Mouse (Mus musculus) heart, embryonic 14.5 days (tissue): ENCODE measurements around the gene Tcf19. TPM values are rescaled to one million over a fixed set of nuclear protein-coding genes. Genes with fewer than 3 reads are reported as not detected.

Experiments
- ATAC-seq: fragments of 200-750 bp; cut with Nextera tagmentation; 2 replicates; pipeline ENCODE4 v1.8.0; 2017; ENCODE audit warnings: low read depth, moderate TSS enrichment; ENCODE audit not compliant: insufficient number of reproducible peaks, insufficient read depth, low FRiP score
- H3K27ac ChIP-seq, 2 experiments: fragments of 200-500 bp in 1 of 2; fragments of 300-500 bp in 1 of 2; sonication (generic) in 1 of 2; replicated peaks in 1 of 2; 2 replicates each; pipeline ENCODE4 v1.5.1; 2012 to 2014; ENCODE audit warnings: low read depth in 2 of 2, low read length in 2 of 2, control low read depth in 1 of 2, mild to moderate bottlenecking in 1 of 2, mixed read lengths in 1 of 2; ENCODE audit not compliant: control insufficient read depth in 1 of 2, insufficient read depth in 1 of 2
- H3K27me3 ChIP-seq: fragments of 300-500 bp; sonication (generic); 2 replicates; pipeline ENCODE4 v1.6.1; 2014; ENCODE audit warnings: mild to moderate bottlenecking, low read length, control low read depth; ENCODE audit not compliant: control insufficient read depth, insufficient read depth
- H3K36me3 ChIP-seq: fragments of 300-500 bp; sonication (generic); 2 replicates; pipeline ENCODE4 v1.6.1; 2014; ENCODE audit warnings: mild to moderate bottlenecking, control low read depth, low read length, mixed read lengths; ENCODE audit not compliant: control insufficient read depth, insufficient read depth
- H3K4me1 ChIP-seq, 2 experiments: fragments of 200-500 bp in 1 of 2; fragments of 300-500 bp in 1 of 2; sonication (generic) in 1 of 2; 2 replicates each; pipeline ENCODE4 v1.6.1; 2012 to 2014; ENCODE audit warnings: low read length in 2 of 2, control low read depth in 1 of 2, mixed read lengths in 1 of 2; ENCODE audit not compliant: control insufficient read depth in 2 of 2, insufficient read depth in 2 of 2
- H3K4me2 ChIP-seq: fragments of 300-500 bp; sonication (generic); 2 replicates; pipeline ENCODE4 v1.6.1; 2014; ENCODE audit warnings: mild to moderate bottlenecking, low read length
- H3K4me3 ChIP-seq, 2 experiments: fragments of 200-500 bp in 1 of 2; fragments of 300-500 bp in 1 of 2; sonication (generic) in 1 of 2; 2 replicates each; pipeline ENCODE4 v1.5.1; 2012 to 2014; ENCODE audit warnings: low read length in 2 of 2, mild to moderate bottlenecking in 2 of 2, control low read depth in 1 of 2, low read depth in 1 of 2, moderate library complexity in 1 of 2; ENCODE audit not compliant: control insufficient read depth in 1 of 2, insufficient read depth in 1 of 2
- H3K9ac ChIP-seq: fragments of 300-500 bp; sonication (generic); 2 replicates; pipeline ENCODE4 v1.6.1; 2014; ENCODE audit warnings: mild to moderate bottlenecking, low read length
- H3K9me3 ChIP-seq: fragments of 300-500 bp; sonication (generic); 2 replicates; pipeline ENCODE4 v1.6.1; 2016; ENCODE audit warnings: low read length, control low read depth; ENCODE audit not compliant: control insufficient read depth
- WGBS: fragments of 180-500 bp; shearing (Covaris S2); extraction: QIAGEN DNeasy Blood & Tissue Kit; methylation state at CpG from one replicate; pipeline ENCODE4 v1.1.7; 2014; 5-methylcytosine and 5-hydroxymethylcytosine counted together
- polyA plus RNA-seq: library from polyadenylated mRNA; unstranded; fragments of >200 nt; fragmentation: Nextera tagmentation; extraction: Ambion mirVana; gene quantifications from 2 replicates; pipeline ENCODE4 v1.2.1, GENCODE M21; 2014

Tcf19 gene
- polyA plus RNA-seq, 1 experiment from 2014 or later, result 55.9 TPM

GRCm38 (mm10) chr17:35544001-35544400, 27.4 kb upstream of the Tcf19 start:
- ATAC-seq, result no peak
- H3K27ac ChIP-seq, result no peak overlapping the region
- no peak overlapping the region for H3K9ac ChIP-seq
- H3K9me3 ChIP-seq, result no peaks in the 10 kb centered on the region
- no peaks in the 10 kb centered on the region for H3K36me3 ChIP-seq
- H3K4me1 ChIP-seq, result peaks cover 18% of the 10 kb centered on the region in 2 experiments
- no peak overlapping the region for H3K4me2 ChIP-seq
- no peaks in the 10 kb centered on the region; the same call in 1 of the 2 replicates for H3K27me3 ChIP-seq
- 65% methylated on average over 6 of the region's 6 CpGs for WGBS
- H3K4me3 ChIP-seq, result no peak overlapping the region

- ATAC-seq, result no peak
- Histone ChIP-seq H3K9ac (no peak overlapping the region), H3K4me1 (peaks cover 13% of the 10 kb centered on the region in 2 experiments), H3K4me2 (peak overlapping the region; percentile 41), H3K4me3 (no peak overlapping the region), H3K27me3 (no peaks in the 10 kb centered on the region; the same call in 1 of the 2 replicates), H3K36me3 (no peaks in the 10 kb centered on the region), H3K27ac (no peak overlapping the region), H3K9me3 (no peaks in the 10 kb centered on the region)
- WGBS, result 39% methylated on average over 14 of the region's 14 CpGs
Measured at GRCm38 (mm10) chr17:35543412-35543861, 26.8 kb upstream of the Tcf19 start.

GRCm38 (mm10) chr17:35542761-35543411, 26.3 kb upstream of the Tcf19 start:
- H3K9ac ChIP-seq, result no peak overlapping the region
- H3K4me2 ChIP-seq, result peak overlapping the region; percentile 41
- H3K27me3 ChIP-seq, result no peaks in the 10 kb centered on the region; the same call in 1 of the 2 replicates
- 76% methylated on average over 15 of the region's 15 CpGs for WGBS
- no peaks in the 10 kb centered on the region for H3K36me3 ChIP-seq
- no peak overlapping the region for H3K27ac ChIP-seq
- H3K4me1 ChIP-seq, result peaks cover 11% of the 10 kb centered on the region in 2 experiments; a peak in 2 of 4 replicates
- H3K4me3 ChIP-seq, result no peak overlapping the region
- ATAC-seq, result no peak
- H3K9me3 ChIP-seq, result no peaks in the 10 kb centered on the region

GRCm38 (mm10) chr17:35539540-35539939, 22.9 kb upstream of the Tcf19 start:
- WGBS, result 54% methylated on average over 10 of the region's 10 CpGs
- Histone ChIP-seq H3K9ac (no peak overlapping the region), H3K4me2 (no peak overlapping the region), H3K36me3 (no peaks in the 10 kb centered on the region), H3K4me3 (no peak overlapping the region), H3K27ac (no peak overlapping the region), H3K4me1 (peaks cover 8 to 11% of the 10 kb centered on the region in 2 experiments; a peak in 2 of 4 replicates), H3K27me3 (no peaks in the 10 kb centered on the region; the same call in 1 of the 2 replicates), H3K9me3 (no peaks in the 10 kb centered on the region)
- ATAC-seq, result no peak

DNA sequence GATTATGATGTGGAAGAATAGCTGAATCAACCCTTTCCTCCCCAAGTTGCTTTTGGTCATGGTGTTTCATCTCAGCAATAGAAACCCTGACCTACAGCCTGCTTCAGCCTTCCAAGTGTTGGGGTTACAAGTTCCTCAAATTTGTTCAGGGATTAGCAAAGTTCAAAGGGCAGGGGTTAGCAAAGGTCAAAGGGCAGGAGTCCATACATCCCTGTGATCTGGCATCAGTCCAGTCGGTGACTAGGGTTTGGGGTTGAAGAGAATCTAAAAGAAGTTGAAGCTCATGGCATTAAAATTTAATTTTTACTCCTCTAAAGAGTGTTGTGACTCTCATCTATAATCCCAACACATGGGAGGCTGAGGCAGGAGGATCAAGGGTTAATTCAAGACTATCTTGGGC, 21.9 kb upstream of the Tcf19 start:
- no peak for ATAC-seq
- Histone ChIP-seq H3K27me3 (no peaks in the 10 kb centered on the region; the same call in 1 of the 2 replicates), H3K36me3 (no peaks in the 10 kb centered on the region), H3K9ac (no peak overlapping the region), H3K9me3 (no peaks in the 10 kb centered on the region), H3K4me1 (peaks cover 4 to 6% of the 10 kb centered on the region in 2 experiments; a peak in 2 of 4 replicates), H3K4me3 (no peak overlapping the region), H3K4me2 (no peak overlapping the region), H3K27ac (no peak overlapping the region)
- 80% methylated on average over 1 of the region's 1 CpGs for WGBS

- no peaks in the 10 kb centered on the region; the same call in 1 of the 2 replicates for H3K27me3 ChIP-seq
- WGBS, result 82% methylated on average over 4 of the region's 4 CpGs
- ATAC-seq, result no peak
- H3K9ac ChIP-seq, result no peak overlapping the region
- no peak overlapping the region for H3K4me3 ChIP-seq
- H3K27ac ChIP-seq, result no peak overlapping the region
- H3K4me2 ChIP-seq, result no peak overlapping the region
- no peaks in the 10 kb centered on the region for H3K36me3 ChIP-seq
- H3K9me3 ChIP-seq, result no peaks in the 10 kb centered on the region
- 0 out of 4 replicates have a peak, but pooled peaks cover 0 to 2% of the 10 kb centered on the region in 2 experiments for H3K4me1 ChIP-seq
Measured at GRCm38 (mm10) chr17:35537421-35537820, 20.8 kb upstream of the Tcf19 start.

DNA sequence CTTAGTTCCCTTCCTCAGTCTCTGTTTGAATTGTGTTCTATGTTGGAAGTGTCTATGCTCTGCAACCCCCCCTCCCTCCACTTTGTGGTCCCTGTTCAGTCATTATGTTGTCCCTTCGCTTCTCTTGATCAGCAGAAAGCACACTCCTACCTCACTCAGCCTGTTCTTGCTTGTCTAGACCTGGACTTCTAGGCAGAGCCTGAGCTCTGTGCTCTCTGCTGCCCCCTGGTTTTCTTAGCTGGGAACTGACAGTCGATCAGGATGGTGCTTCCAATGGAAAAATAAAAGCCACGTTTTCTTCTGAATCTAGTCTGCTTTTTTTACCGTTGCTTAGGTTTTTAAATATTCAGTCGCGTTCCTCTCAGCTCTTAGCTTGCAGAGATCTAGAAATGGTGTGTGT, 17.7 kb upstream of the Tcf19 start:
- no peaks in the 10 kb centered on the region; the same call in 1 of the 2 replicates for H3K27me3 ChIP-seq
- no peak overlapping the region for H3K4me3 ChIP-seq
- no peak overlapping the region for H3K9ac ChIP-seq
- peaks cover 15% of the 10 kb centered on the region for H3K36me3 ChIP-seq
- no peak for ATAC-seq
- peaks cover 0 to 4% of the 10 kb centered on the region in 2 experiments; a peak in 1 of 4 replicates for H3K4me1 ChIP-seq
- no peak overlapping the region for H3K4me2 ChIP-seq
- WGBS, result 12% methylated on average over 6 of the region's 6 CpGs
- no peaks in the 10 kb centered on the region for H3K9me3 ChIP-seq
- H3K27ac ChIP-seq, result no peak overlapping the region
